Mouse (Mus musculus): ENCODE measurements around the gene Prkag1.

DNA sequence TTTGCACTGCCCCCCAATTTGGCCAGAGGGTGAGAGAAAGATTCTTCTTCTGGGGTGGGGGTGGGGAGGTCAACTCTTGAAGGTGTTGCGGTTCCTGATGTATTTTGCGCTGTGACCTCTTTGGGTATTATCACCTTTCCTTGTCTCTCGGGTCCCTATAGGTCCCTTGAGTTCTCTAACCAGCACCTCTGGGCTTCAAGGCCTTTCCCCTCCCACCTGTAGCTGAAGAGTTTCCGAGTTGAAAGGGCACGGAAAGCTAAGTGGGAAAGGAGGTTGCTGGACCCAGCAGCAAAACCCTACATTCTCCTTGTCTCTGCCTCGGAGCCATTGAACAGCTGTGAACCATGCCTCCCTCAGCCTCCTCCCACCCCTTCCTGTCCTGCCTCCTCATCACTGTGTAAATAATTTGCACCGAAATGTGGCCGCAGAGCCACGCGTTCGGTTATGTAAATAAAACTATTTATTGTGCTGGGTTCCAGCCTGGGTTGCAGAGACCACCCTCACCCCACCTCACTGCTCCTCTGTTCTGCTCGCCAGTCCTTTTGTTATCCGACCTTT lies 38.1 kb downstream of the Prkag1 start:
- TF ChIP-seq CTCF (IDR thresholded peaks at IDR 0.05; ENCODE audit: control insufficient read depth, insufficient read depth, insufficient read length) (no peak), MAX (IDR thresholded peaks at IDR 0.05) (no peak), MYOD1 (IDR thresholded peaks at IDR 0.05; ENCODE audit: control insufficient read depth, insufficient read length, low read depth) (no peak), USF1 (IDR thresholded peaks at IDR 0.05; ENCODE audit: low read depth) (no peak), FOSL1 (IDR thresholded peaks at IDR 0.05; ENCODE audit: insufficient read depth, low read length, poor library complexity, severe bottlenecking) (no peak)

Measured in C2C12 (cell line).